Mouse (Mus musculus): Measurements from ENCODE around the gene Gm38100.

Gm38100 gene

DNA sequence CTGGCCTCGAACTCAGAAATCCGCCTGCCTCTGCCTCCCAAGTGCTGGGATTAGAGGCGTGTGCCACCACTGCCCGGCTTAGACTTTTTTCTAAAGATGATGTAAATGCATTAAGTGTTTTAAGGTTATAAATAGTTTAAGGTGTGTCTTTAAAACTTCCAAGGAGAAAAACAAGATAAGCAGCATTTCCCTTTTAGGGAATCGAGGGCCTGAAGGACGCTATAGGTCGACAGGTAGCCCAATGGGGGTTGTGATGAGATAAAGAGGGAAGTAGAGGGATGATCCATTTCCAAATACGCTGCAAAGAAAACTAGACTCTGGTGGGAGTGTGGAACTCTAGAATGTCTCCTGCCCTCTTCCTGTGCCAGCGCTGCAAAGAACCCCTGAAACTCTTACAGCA, at the start of gene Gm38100:
Gene Gm38100, plus strand, starts transcription at position 301 of the 400 bp plus-strand sequence.
- DNase-seq (ENCODE audit: low spot score): no peak

DNA sequence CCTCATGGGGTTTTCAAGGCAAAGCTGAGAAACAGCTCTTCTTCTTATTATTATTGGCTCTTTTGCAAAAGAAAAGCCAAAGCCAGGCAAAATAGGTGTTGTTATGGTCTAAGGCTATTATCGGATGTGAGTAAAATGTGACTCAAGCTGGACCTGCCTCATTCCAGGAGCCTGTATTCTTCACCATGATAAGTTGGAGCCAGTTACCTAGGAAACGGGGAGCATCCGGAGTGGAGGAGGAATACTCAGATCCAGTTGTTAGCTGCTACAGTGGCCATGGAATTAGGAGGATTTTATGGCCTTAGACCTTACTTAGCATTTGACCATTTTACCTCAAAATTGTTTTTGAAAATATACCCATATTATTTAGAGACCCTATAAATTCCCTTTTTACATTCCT, 49.4 kb upstream of the Gm38100 start:
- no peak for DNase-seq (ENCODE audit: low spot score)

DNA sequence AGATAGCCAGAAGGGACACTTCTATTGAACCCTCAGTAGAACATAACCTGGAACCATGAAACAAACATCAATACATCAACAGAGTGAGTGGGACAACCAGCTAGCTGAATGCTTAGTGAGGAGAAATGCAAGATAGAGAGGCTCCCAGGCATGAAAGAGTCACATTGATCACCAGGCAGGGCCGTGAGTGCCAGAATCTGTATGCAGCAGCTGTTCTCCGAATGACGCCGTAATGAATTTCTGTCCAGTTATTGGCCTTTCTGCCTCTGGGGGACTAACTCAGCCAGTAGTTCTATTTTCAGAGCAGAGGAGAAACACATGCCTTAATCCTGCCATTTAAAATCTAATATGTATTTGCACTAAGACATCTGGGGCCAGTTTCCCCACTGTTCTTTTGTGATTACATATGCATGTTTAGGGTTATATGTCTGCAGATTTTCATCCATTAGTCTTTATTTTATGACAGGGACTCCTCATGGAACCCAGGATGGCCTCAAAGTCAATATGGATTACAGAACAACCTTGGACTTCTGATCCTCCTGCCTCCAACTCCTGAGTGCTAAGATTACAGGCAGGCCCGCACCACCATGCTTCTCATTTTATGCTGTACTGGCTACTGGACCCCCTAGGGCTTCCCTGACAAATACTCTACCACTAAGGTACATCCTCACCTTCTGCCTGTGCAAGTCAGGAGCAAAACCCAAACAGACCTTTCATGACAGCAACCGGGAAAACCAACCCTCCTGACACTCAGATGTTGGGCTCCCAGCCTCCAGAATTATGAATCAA, 47.9 kb upstream of the Gm38100 start:
- DNase-seq (ENCODE audit: low spot score): no peak

DNA sequence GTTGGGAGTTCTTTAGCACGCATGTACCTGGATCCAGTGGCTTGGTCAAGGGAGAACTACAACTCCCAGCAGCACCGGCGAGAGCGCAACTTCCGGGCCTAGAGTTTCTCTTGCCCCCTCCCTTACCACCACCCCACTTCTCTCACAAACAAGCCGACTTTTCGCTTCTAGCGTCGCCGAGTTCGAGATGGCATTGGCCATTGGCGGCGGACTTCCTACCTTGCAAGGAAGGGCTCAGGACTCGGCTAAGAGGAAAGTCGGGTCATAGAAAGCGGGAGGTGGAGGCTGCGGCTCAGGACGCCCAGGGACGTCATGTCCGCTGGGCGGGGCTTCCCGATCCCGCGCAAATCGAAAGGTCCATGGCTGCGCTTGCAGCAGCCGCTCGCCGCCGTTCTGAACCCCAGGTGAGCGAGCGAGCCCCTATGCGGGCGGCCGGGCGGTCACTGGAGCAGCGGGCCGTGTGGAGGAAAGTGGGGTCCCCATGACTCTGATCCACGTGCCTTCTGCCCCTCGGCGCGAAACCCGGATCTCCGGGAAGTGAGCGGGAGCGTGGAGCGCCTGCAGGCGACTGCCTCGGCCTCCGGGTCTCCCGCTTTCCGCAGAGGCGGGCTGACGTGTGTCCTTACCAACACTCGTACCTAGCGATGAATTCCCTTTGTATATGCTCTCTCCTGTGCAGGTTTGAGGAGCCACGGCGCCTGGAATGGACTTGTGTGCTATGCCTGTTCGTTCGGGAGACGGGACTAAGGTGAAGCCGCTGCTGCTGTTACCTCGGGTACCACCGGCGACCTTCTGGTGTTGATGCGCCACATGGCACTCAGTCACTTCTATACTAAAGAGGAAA, 39.5 kb upstream of the Gm38100 start, which contains the start of gene Exo1:
Gene Exo1, plus strand, starts transcription at position 129 of the 844 bp plus-strand sequence.
- peak; percentile 73 for DNase-seq (ENCODE audit: low spot score)

DNA sequence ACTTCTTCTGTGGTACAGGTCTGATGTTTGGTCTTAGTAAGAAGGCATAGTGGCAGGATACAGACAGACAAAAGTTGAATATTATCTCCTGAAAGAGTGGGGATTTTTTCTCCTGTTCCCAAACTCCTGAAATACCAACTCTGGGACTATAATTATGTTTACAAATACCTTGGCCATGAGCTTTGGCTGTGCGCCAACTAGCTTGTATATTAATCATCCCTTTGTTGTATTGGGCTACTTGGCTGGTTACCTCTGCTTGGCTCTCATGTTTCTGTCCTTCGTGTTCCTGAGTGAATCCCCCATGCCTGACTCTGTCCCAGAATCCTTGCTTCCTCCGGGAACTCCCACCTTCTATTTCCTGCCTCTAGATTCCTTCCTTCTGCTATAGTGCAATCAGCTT, 36.7 kb upstream of the Gm38100 start:
- DNase-seq (ENCODE audit: low spot score): no peak

DNA sequence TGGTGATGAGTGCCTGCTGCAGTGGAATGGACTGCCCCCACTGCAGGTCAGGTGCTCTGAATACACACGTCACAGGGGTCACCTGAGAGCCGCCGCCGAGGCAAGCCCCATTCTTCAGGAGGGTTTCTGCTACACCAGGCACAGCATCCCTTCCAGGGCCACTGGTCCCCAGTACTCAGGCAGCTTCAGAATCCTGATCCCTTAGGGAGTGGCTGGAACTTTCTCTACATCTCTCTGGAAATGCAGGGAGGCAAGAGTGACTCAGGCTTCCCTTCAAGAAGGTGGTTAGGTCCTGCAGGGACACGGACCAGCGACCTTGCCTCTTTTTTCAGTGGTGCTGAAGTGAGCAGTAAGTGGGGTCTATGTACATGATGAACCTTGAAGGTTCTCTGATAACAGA, 26.9 kb upstream of the Gm38100 start:
- DNase-seq (ENCODE audit: low spot score): no peak

DNA sequence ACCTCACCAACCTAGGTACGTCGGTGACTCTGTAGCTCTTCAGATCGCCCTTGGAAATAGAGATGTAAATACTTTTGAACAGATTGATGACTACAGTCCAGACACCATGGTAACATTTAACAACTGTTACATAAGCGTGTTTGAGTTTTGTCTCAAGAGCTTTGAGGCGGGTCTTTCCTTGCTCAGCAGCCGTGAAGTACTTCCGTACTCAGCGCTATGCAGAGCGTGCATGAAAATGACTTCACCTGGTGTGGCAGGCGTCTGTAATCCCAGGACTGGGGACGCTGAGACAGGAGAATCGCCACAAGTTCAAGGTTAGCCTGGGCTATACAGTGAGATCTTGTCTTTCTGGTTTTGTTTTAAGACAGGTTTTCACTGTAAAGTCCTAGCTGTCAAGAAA, 26.4 kb upstream of the Gm38100 start:
- DNase-seq (ENCODE audit: low spot score): no peak

DNA sequence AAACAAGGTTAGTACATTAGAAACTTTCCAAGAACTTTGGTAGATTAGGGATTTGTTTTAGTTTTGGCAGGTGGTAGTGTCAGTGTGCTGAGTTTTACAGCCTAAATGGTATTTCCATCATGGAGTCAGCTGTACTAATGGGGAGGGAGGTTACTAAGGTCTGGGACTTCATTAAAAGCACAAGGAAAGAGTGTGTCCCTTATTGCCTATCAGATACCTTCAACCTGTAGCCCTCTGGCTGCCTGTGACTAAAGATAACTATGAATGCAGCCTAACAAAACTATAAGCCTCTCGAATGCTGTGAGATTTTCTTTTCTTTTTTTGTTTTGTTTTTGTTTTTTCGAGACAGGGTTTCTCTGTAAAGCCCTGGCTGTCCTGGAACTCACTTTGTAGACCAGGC, 8.9 kb upstream of the Gm38100 start:
- no peak for DNase-seq (ENCODE audit: low spot score)

DNA sequence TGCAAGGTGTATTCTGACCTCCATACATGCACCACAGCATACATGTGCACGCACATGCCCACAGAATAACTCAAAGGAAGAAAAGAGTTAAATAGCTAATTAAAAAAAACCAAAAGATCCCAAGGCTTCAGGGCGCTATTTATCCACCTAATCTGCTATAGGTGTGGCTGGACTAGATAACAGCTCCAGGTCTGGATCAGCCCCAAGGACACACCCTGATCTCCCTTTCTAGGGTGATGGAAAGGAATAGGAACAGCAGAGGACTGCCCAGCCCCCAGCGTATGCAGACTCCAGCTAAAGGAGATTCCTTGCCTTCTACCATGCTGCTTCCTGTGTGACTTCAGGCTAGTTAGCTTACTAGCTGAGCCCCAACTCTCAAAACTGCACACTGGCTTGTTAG, 8.1 kb upstream of the Gm38100 start:
- DNase-seq (ENCODE audit: low spot score): no peak

DNA sequence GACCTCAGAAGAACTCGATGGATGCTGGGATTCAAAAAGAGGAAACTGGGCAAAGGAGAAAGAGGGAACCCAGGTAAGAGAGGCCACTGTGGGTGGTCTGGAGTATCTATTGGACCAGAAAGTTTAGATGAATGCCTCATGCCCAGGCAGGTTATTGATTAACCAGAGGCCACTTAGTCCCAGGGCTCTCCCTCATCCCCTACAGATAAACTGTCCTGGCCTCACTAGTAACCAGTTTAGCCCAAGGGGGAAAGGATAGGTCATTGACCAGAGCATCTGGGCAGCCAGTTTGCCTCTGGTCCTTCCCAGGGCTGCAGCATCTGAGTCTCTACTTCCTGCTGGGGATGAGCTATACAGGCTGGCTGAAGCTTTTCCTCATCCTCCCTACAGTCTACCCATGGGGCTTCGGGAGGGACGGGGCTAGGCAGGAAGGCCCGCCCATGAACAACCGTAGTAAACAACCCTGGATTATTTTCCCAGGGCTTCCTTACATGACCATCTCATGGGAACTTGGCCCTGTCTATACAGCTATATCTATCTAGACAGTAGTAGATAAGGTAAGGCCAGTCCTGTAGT, 6.3 kb upstream of the Gm38100 start:
- no peak for DNase-seq (ENCODE audit: low spot score)

DNA sequence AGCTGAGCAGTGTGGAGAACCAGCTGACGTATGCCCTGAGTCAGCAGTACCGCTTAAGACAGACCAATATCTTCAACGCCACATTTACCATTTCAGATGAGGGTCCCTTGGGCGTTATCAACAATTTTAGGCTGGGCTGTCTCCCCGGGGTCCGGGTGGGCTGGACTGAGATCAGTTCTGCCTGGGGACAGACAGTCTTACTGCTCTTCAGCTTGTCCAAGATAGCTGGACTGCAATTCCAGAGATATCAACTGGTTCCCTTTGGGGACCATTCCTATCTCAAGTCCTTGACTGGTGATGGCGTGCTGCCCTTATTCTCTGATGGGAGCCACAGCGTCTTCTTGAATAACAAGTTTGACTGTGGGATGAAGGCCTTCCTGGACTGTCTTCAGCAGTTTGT, 962 bp downstream of the Gm38100 start:
- no peak for DNase-seq (ENCODE audit: low spot score)

DNA sequence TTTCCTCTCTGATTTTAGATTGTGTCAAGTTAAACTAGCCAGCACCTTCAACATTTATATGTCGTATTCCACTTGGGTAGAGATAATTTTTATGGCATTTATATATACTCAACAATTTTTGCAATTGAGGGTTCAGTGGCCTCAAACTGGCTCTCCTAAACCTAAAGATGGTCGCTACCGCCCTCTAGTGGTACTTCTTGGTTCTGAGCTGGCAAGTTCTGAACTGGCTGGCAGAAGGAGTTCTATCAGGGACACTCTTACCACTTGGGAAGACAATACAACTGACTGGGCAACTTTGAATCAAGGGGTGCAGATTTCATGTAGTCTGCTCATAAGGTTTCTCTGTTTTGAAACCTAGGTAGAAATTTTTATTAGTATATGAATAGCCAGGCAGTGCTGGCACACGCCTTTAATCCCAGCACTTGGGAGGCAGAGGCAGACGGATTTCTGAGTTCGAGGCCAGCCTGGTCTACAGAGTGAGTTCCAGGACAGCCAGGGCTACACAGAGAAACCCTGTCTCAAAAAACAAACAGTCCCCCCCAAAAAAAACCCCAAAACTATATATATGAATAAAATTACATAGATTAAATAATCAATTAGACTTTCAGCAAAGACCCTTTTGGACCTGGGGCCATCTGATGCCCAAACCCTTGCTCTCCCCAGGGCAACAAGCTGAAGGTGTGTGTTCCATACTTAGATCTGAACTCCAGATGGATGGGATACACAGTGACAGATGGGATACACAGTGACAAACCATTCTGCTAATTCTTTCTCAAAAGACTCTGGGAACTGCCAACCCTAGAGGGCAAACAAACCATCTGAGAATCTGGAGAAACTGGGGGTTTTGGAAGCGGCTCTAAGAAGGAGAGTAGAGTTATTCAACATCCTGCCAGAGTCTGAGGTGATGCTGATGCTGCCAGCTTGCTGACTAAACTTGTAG, 4.0 kb downstream of the Gm38100 start:
- DNase-seq (ENCODE audit: low spot score): peak; percentile 74

DNA sequence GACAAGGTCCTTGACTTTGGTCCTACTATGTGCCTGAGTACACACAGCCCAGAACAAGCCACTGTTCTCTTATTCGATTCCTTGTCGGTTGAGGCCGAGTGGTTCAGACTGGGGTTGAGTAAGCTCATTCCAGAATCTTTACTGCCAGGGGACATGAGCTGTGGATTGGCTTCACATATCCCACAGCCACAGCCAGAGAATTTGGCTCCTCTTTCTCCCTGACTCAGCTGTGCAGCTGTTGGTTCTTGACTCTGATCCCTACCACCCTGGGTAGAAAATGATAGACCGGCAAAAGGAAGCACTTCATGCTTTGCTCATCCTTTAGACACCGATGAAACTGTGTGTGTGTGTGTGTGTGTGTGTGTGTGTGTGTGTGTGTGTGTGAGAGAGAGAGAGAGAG, 11.3 kb downstream of the Gm38100 start:
- no peak for DNase-seq (ENCODE audit: low spot score)

DNA sequence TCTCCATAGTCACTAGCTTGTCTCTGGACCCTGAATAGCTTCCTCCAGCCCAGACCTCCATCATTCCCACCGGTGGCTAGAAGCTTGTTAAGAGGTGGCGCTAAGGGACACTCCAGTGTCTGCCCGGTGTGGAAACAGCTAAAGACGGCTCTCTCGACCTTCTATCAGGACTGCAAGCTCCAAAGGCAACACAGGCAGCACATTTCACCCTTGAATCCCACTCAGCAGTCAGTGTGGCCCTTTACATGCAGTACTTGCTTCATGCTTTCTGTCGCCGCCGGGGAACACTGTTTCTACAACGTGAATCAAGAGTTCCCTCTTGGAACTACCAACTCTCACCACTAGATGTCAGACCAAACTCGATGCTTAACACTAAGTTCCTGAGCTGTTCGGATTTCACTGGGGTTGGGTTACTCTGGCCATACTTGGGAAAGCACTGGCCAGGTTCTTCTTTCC, 16.2 kb downstream of the Gm38100 start:
- peak; percentile 86 for DNase-seq (ENCODE audit: low spot score)

DNA sequence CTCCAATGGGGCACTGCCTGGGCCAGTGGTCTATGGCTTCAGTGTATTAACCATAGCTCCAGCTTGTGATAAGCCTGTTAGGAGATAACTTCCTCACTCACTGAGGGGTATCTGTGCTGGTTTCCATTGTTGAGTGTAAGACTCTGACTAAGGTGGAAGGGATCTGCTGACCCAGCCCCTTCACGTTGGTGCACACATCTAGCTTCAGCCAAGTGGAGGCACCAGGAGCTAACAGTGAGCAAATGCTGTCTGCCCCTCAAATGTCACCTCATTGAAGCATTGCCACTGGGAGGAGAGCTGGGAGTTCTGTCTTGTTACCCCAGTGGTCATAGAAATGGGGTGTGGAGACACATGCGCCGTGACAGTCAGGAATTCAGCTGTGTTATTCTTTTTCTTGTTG, 18.6 kb downstream of the Gm38100 start:
- DNase-seq (ENCODE audit: low spot score): no peak

DNA sequence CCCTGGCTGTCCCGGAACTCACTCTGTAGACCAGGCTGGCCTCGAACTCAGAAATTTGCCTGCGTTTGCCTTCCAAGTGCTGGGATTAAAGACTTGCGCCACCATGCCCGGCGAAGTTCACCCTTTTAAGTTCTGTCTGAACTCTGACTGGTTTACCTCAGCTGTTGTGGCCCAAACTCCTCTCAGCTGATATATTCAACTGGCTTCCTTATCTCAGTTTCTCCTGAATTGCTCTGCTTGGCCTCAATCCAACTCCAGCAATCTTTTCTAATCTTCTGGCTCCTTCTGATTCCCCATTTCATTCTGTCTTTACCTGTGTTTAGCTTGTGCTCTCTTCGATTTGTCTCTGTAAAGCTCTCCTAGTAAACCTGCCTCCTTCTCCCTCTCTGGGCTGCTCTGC, 23.0 kb downstream of the Gm38100 start:
- no peak for DNase-seq (ENCODE audit: low spot score)

DNA sequence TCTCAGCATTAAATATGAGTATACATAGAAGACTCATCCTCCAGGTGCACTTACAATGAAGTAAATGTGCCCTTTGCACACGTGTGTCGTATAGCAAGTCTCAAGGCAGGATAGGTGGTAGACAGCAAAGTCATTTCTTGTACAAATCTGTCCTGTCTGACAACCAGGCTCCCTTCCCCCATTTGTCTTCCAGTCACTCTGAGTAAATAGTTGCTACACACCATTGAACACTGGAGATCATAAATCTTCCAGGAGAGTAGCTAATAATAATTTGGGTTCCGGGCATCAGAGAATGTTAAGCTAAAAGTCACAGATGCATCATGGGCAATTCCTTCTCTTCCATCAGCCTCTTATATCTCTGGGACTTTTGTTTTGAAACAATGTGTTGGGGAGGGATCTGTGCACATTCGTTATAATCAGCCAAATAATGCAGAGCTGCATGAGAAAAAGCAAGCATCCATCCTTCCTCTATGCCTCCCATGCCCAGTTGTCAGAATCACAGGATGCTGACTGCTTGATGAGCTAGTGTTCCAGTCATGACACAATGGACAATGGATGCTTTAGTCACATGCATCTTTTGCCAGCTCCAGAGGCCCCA, 26.7 kb downstream of the Gm38100 start:
- DNase-seq (ENCODE audit: low spot score): no peak

DNA sequence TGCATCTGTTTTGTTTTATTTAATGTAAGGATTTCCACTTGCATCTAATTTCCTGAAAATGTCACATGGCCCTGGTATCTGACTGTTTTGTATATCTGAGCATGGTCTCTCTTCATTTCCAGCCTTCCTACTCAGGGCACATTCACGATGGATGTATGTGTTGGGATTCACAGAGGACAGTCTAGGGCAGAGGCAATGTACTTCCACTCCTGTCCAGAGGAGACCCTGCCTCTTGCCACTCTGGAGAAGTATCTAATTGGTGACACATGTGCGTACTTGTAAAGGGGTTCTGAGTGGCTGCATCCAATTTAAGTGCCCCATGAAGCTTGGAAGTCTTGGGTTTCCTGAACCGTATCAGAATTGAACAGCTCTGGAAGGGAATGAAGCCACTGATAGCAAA, 30.3 kb downstream of the Gm38100 start:
- no peak for DNase-seq (ENCODE audit: low spot score)

DNA sequence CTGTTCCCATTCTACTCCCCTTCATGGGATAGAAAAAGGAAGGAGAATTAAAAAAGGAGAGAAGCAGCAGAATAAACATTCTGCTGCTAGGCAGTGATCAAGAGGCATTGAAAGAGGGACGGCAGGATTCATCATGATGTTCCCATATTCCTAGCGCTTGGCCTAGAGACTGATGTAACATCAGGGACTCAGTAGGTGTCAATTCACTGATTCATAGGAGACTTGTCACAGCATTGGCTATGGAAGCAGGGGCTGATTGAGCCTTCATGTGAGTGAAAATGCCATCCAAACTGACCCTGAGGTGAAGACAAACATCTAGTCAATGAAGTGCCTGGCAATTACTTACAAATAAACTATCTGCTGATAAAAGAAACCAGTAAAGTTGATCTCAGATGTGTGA, 30.7 kb downstream of the Gm38100 start:
- no peak for DNase-seq (ENCODE audit: low spot score)

DNA sequence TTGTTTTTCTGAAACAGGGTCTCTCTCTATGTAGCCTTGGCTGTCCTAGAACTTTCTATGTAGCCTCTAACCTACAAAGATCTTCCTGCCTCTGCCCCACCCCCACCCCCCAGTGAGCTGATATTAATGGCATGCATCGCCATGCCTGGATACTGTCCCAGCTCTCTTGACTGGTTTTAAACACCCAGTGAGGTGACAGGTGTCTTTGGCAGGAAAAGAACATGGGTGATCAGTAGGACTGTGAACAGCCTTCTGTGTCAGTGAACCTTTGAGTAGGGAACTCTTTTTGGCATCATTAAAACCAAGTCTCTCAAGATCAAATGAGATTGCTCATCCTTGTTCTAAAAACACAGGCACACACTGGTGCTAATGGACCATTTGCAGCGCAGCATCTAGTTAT, 41.7 kb downstream of the Gm38100 start:
- DNase-seq (ENCODE audit: low spot score): no peak

DNA sequence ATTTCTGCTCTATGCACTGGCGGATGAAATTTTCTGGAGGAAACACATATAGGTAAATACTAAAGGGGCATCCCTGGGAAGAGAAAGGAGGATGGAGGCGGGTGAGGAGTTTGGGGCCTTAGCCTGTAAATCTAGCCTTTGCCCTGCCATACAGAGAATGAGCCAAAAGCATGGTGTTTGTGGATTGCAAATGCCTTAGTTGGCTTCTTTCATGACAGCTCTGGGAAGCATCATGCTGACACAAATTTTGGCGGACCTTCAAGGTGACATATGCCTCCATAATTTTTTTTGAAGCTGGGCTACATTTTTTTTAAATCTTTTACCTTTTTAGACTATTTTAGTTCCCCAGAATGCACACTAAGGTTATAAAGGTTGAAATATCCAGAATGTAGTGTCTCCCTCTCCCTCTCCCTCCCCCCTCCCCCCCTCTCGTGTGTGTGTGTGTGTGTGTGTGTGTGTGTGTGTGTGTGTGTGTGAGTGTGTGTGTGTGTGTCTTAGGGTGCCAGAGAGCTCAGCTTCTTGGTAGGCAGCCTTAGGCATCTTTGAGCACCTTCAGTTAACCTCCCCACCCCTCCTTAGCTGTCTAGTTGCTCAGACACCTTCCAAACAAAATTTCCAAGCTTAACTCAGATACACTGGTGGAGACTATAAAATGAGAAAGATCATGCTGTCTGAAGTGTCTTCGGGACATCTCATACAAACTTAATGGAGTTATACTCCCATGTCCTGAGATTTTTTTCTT, 47.0 kb downstream of the Gm38100 start:
- DNase-seq (ENCODE audit: low spot score): no peak
